Mouse (Mus musculus): ENCODE data around the gene Tctn1. TPM values are rescaled to one million over a fixed set of nuclear protein-coding genes. Genes with fewer than 3 reads are reported as not detected.
A peak's percentile ranks its signal among the peaks of the same experiment; 100 is the strongest.

Tctn1 gene
- total and polyA plus RNA-seq, 2 experiments from 2014 or later, result 6.5 to 30.3 TPM

GRCm38 (mm10) chr5:122267136-122267535 lies 2.9 kb upstream of the Tctn1 start:
- Histone ChIP-seq H3K27me3 (ENCODE audit: insufficient read depth, low read length) (no peaks in the 10 kb centered on the region), H3K9me3 (ENCODE audit: low read length) (no peaks in the 10 kb centered on the region), H3K4me1 (ENCODE audit: insufficient read depth, low read length) (no peaks in the 10 kb centered on the region), H3K9ac (replicated peaks; ENCODE audit: low read length) (no peak overlapping the region), H3K4me3 (ENCODE audit: low read length) (no peak overlapping the region), H3K4me2 (ENCODE audit: low read depth, low read length) (no peak overlapping the region), H3K36me3 (ENCODE audit: insufficient read depth, low read length) (no peaks in the 10 kb centered on the region), H3K27ac (no peak overlapping the region)
- WGBS, result 74% methylated on average over 7 of the region's 7 CpGs
- no peak for DNase-seq (ENCODE audit: low spot score)
- ATAC-seq, result no peak
- TF ChIP-seq CTCF (IDR thresholded peaks at IDR 0.05; ENCODE audit: low read depth), result no peak

GRCm38 (mm10) chr5:122265942-122266341 lies 1.7 kb upstream of the Tctn1 start:
- Histone ChIP-seq H3K4me1 (ENCODE audit: insufficient read depth, low read length) (no peaks in the 10 kb centered on the region; the same call in 1 of the 2 replicates), H3K9me3 (ENCODE audit: low read length) (no peaks in the 10 kb centered on the region), H3K4me2 (ENCODE audit: low read depth, low read length) (no peak overlapping the region), H3K4me3 (ENCODE audit: low read length) (no peak overlapping the region), H3K36me3 (ENCODE audit: insufficient read depth, low read length) (no peaks in the 10 kb centered on the region), H3K27ac (no peak overlapping the region), H3K9ac (replicated peaks; ENCODE audit: low read length) (no peak overlapping the region), H3K27me3 (ENCODE audit: insufficient read depth, low read length) (no peaks in the 10 kb centered on the region)
- 85% methylated on average over 2 of the region's 2 CpGs for WGBS
- ATAC-seq (no peak), DNase-seq (ENCODE audit: low spot score) (no peak)
- TF ChIP-seq CTCF (IDR thresholded peaks at IDR 0.05; ENCODE audit: low read depth), result peak; percentile 29; the same call in 1 of the 2 replicates

- WGBS, result 71% methylated on average over 3 of the region's 3 CpGs
- Histone ChIP-seq H3K4me2 (ENCODE audit: low read depth, low read length) (no peak overlapping the region), H3K27me3 (ENCODE audit: insufficient read depth, low read length) (no peaks in the 10 kb centered on the region), H3K4me1 (ENCODE audit: insufficient read depth, low read length) (no peaks in the 10 kb centered on the region; the same call in 1 of the 2 replicates), H3K4me3 (ENCODE audit: low read length) (no peak overlapping the region), H3K9ac (replicated peaks; ENCODE audit: low read length) (no peak overlapping the region), H3K27ac (no peak overlapping the region), H3K36me3 (ENCODE audit: insufficient read depth, low read length) (no peaks in the 10 kb centered on the region), H3K9me3 (ENCODE audit: low read length) (no peaks in the 10 kb centered on the region)
- ATAC-seq (no peak), DNase-seq (ENCODE audit: low spot score) (peak; percentile 23)
- TF ChIP-seq CTCF (IDR thresholded peaks at IDR 0.05; ENCODE audit: low read depth), result peak; percentile 38
Observed at GRCm38 (mm10) chr5:122265187-122265586, 927 bp upstream of the Tctn1 start.

GRCm38 (mm10) chr5:122262104-122262503 lies 2.2 kb downstream of the Tctn1 start:
- H3K9ac ChIP-seq (replicated peaks; ENCODE audit: low read length), result no peak overlapping the region
- 49% methylated on average over 7 of the region's 7 CpGs for WGBS

GRCm38 (mm10) chr5:122258027-122258741 lies 6.1 kb downstream of the Tctn1 start:
- Histone ChIP-seq H3K4me3 (ENCODE audit: low read length) (no peak overlapping the region), H3K27ac (no peak overlapping the region), H3K9me3 (ENCODE audit: low read length) (no peaks in the 10 kb centered on the region), H3K4me2 (ENCODE audit: low read depth, low read length) (no peak overlapping the region), H3K36me3 (ENCODE audit: insufficient read depth, low read length) (peaks cover 40% of the 10 kb centered on the region), H3K27me3 (ENCODE audit: insufficient read depth, low read length) (no peaks in the 10 kb centered on the region), H3K4me1 (ENCODE audit: insufficient read depth, low read length) (no peaks in the 10 kb centered on the region; the same call in 1 of the 2 replicates), H3K9ac (replicated peaks; ENCODE audit: low read length) (no peak overlapping the region)
- TF ChIP-seq CTCF (IDR thresholded peaks at IDR 0.05; ENCODE audit: low read depth), result no peak
- ATAC-seq, result no peak
- 82% methylated on average over 6 of the region's 6 CpGs for WGBS
- no peak for DNase-seq (ENCODE audit: low spot score)

More at GRCm38 (mm10) chr5:122262104-122262503, 2.2 kb downstream of the Tctn1 start:
- no peak overlapping the region for H3K4me2 ChIP-seq (ENCODE audit: low read depth, low read length)
- H3K36me3 ChIP-seq (ENCODE audit: insufficient read depth, low read length), result peaks cover 20% of the 10 kb centered on the region
- no peak for ATAC-seq
- H3K4me1 ChIP-seq (ENCODE audit: insufficient read depth, low read length), result no peaks in the 10 kb centered on the region; the same call in 1 of the 2 replicates
- no peak for DNase-seq (ENCODE audit: low spot score)
- no peak overlapping the region for H3K27ac ChIP-seq
- TF ChIP-seq CTCF (IDR thresholded peaks at IDR 0.05; ENCODE audit: low read depth), result peak; percentile 22
- H3K4me3 ChIP-seq (ENCODE audit: low read length), result no peak overlapping the region
- no peaks in the 10 kb centered on the region for H3K27me3 ChIP-seq (ENCODE audit: insufficient read depth, low read length)
- no peaks in the 10 kb centered on the region for H3K9me3 ChIP-seq (ENCODE audit: low read length)

GRCm38 (mm10) chr5:122251895-122252606 lies 12.2 kb downstream of the Tctn1 start:
- no peak overlapping the region for H3K27ac ChIP-seq
- ATAC-seq (no peak), DNase-seq (ENCODE audit: low spot score) (no peak)
- no peaks in the 10 kb centered on the region for H3K27me3 ChIP-seq (ENCODE audit: insufficient read depth, low read length)
- H3K4me1 ChIP-seq (ENCODE audit: insufficient read depth, low read length), result no peaks in the 10 kb centered on the region
- WGBS, result 80% methylated on average over 17 of the region's 17 CpGs
- H3K4me3 ChIP-seq (ENCODE audit: low read length), result no peak overlapping the region
- no peak overlapping the region for H3K9ac ChIP-seq (replicated peaks; ENCODE audit: low read length)
- peaks cover 33% of the 10 kb centered on the region for H3K36me3 ChIP-seq (ENCODE audit: insufficient read depth, low read length)
- no peaks in the 10 kb centered on the region for H3K9me3 ChIP-seq (ENCODE audit: low read length)
- H3K4me2 ChIP-seq (ENCODE audit: low read depth, low read length), result no peak overlapping the region
- TF ChIP-seq CTCF (IDR thresholded peaks at IDR 0.05; ENCODE audit: low read depth), result no peak

Measured in hindbrain, postnatal 0 days (tissue).